Mouse (Mus musculus) brain, embryonic 14.5 days (tissue): ENCODE results near the gene Gdpd4. TPM values are rescaled to one million over a fixed set of nuclear protein-coding genes. Genes with fewer than 3 reads are reported as not detected.

Experiments
- DNase-seq: peaks from one replicate; pipeline ENCODE4 v3.0.0-alpha.2; 2011; ENCODE audit warnings: low read depth
- CTCF ChIP-seq: fragments of 200-500 bp; IDR thresholded peaks from 2 replicates; pipeline ENCODE4 v1.5.1; 2012; ENCODE audit warnings: inconsistent platforms, mild to moderate bottlenecking, moderate library complexity, borderline replicate concordance; ENCODE audit not compliant: insufficient read depth, insufficient read length; ENCODE audit errors: extremely low read depth
- POLR2A ChIP-seq: fragments of 200-500 bp; IDR thresholded peaks from 2 replicates; pipeline ENCODE4 v1.6.1; 2012; ENCODE audit warnings: mild to moderate bottlenecking, inconsistent platforms, borderline replicate concordance; ENCODE audit not compliant: poor library complexity, insufficient read depth, insufficient read length, severe bottlenecking; ENCODE audit errors: extremely low read depth
- polyA plus RNA-seq: library from polyadenylated mRNA; depleted of rRNA; stranded (reverse); fragments of >200 nt; gene quantifications from 2 replicates; pipeline ENCODE4 v1.2.3, GENCODE M21; 2012; rRNA removed

The Gdpd4 gene
- 0.03 TPM in 1 of 2 replicates, not detected in the other for polyA plus RNA-seq

GRCm38 (mm10) chr7:97919742-97920141 lies at the start of gene Gdpd4:
TSS of gene Gdpd4 (plus strand) at chr7:97919955.
- TF ChIP-seq POLR2A (no peak), CTCF (no peak)
- DNase-seq, result no peak

GRCm38 (mm10) chr7:97872396-97872795 lies 47.4 kb upstream of the Gdpd4 start:
- TF ChIP-seq POLR2A (no peak), CTCF (no peak)
- DNase-seq, result peak; percentile 56

- no peak for DNase-seq
- no peak for TF ChIP-seq POLR2A
- TF ChIP-seq CTCF, result no peak
These were observed 46.4 kb upstream of the Gdpd4 start for GRCm38 (mm10) chr7:97873317-97873716.

GRCm38 (mm10) chr7:97877846-97878538 lies 41.8 kb upstream of the Gdpd4 start:
- DNase-seq, result no peak
- TF ChIP-seq POLR2A (no peak), CTCF (no peak)

- TF ChIP-seq CTCF (no peak), POLR2A (no peak)
These were observed 8.1 kb upstream of the Gdpd4 start for GRCm38 (mm10) chr7:97911646-97912045.

GRCm38 (mm10) chr7:97914833-97915516 lies 4.8 kb upstream of the Gdpd4 start:
- no peak for TF ChIP-seq POLR2A
- no peak for TF ChIP-seq CTCF
- peak; percentile 84 for DNase-seq

More at GRCm38 (mm10) chr7:97911646-97912045, 8.1 kb upstream of the Gdpd4 start:
- no peak for DNase-seq

GRCm38 (mm10) chr7:97925819-97926218 lies 6.1 kb downstream of the Gdpd4 start:
- TF ChIP-seq POLR2A, result no peak
- peak; percentile 45 for DNase-seq

GRCm38 (mm10) chr7:97926978-97927377 lies 7.2 kb downstream of the Gdpd4 start:
- TF ChIP-seq CTCF (no peak), POLR2A (no peak)
- no peak for DNase-seq

- DNase-seq, result no peak
- TF ChIP-seq POLR2A (no peak), CTCF (no peak)
These were observed 24.7 kb downstream of the Gdpd4 start for GRCm38 (mm10) chr7:97944485-97944884.

GRCm38 (mm10) chr7:97972486-97972885 lies 52.7 kb downstream of the Gdpd4 start:
- TF ChIP-seq CTCF (no peak), POLR2A (no peak)
- no peak for DNase-seq

GRCm38 (mm10) chr7:97977463-97977862 lies 57.7 kb downstream of the Gdpd4 start:
- no peak for TF ChIP-seq POLR2A
- peak; percentile 87 for TF ChIP-seq CTCF
- peak; percentile 86 for DNase-seq

- DNase-seq, result peak; percentile 58
These were observed 64.5 kb downstream of the Gdpd4 start for GRCm38 (mm10) chr7:97984108-97984834.

GRCm38 (mm10) chr7:98002617-98003016 lies 82.9 kb downstream of the Gdpd4 start:
- DNase-seq, result no peak
- TF ChIP-seq POLR2A, result no peak
- no peak for TF ChIP-seq CTCF

More at GRCm38 (mm10) chr7:97984108-97984834, 64.5 kb downstream of the Gdpd4 start:
- peak; percentile 58; the same call in 1 of the 2 replicates for TF ChIP-seq CTCF
- TF ChIP-seq POLR2A, result no peak
